Mouse (Mus musculus) cerebellum, adult 2 months (tissue): ENCODE measurements at regions not wholly inside any gene's neighbourhood (a gene's known extent, or its start where the extent isn't known, plus 50 kb on each side); places are given as distances from the start of the nearest gene placed in this dataset.
A peak's percentile ranks its signal among the peaks of the same experiment; 100 is the strongest.

Source experiments
- DNase-seq, 2 experiments: peaks; one replicate each; pipeline ENCODE4 v3.0.0; 2021
- H3K27ac ChIP-seq: fragments of 200-500 bp; 2 replicates; pipeline ENCODE4 v1.5.1; 2012; ENCODE audit warnings: low read length, control low read depth, inconsistent platforms; ENCODE audit not compliant: insufficient read depth
- H3K27me3 ChIP-seq: fragments of 200-500 bp; 2 replicates; pipeline ENCODE4 v1.6.1; 2012; ENCODE audit warnings: inconsistent platforms, mild to moderate bottlenecking, low read length, moderate library complexity; ENCODE audit not compliant: control insufficient read depth, insufficient read depth
- H3K4me1 ChIP-seq: fragments of 200-500 bp; 2 replicates; pipeline ENCODE4 v1.6.1; 2011; ENCODE audit warnings: low read length; ENCODE audit not compliant: control insufficient read depth, insufficient read depth
- H3K4me3 ChIP-seq: fragments of 200-500 bp; replicated peaks from 2 replicates; pipeline ENCODE3; 2011; ENCODE audit warnings: mild to moderate bottlenecking, low read depth, low read length, control low read depth; ENCODE audit not compliant: insufficient read depth
- CTCF ChIP-seq: fragments of 200-500 bp; IDR thresholded peaks from 2 replicates; pipeline ENCODE4 v1.5.1; 2011; ENCODE audit warnings: low read depth, mild to moderate bottlenecking, control low read depth, low read length, moderate library complexity, borderline replicate concordance; ENCODE audit not compliant: insufficient read depth
- POLR2A ChIP-seq: fragments of 200-500 bp; IDR thresholded peaks from 2 replicates; pipeline ENCODE4 v1.6.1; 2011; ENCODE audit warnings: low read length, control low read depth, borderline replicate concordance; ENCODE audit not compliant: insufficient read depth
- WGBS: fragments of 180-500 bp; shearing (Covaris S2); methylation state at CpG from one replicate; pipeline ENCODE4 v1.1.7; 2018; 5-methylcytosine and 5-hydroxymethylcytosine counted together

DNA sequence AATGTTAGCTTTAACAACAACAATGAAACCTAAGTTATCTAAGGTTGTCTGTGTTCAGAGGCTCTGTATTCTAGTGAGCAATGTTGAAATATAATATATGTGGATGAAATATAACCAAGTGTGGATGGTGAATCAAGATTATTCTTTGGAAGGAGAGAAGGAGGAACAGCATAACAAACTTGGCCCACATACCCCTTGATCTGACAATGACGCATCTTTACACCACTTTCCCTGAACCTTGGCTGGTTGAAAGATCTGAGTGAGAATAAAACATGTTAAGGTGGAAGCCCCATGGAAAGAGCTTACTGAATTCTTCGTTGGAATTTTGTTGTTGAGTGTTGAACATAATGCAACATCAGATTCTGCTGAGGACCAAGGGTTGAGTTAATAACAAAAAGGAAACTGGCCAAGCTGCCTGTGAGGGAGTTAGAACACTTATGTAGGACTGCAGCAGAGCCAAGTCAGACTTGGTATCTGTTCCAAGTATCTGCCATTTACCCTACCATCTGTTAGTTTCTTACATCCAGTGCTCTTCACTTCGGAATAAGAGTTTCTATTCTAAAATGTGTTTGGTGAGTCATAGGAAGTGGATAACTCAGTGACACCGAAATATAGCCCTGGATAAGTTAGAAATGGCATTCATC is 268.8 kb downstream of the Gria2 start:
- peak; percentile 15 to 59 for DNase-seq
- Histone ChIP-seq H3K4me3 (no peak overlapping the region), H3K27ac (no peak overlapping the region), H3K27me3 (no peaks in the 10 kb centered on the region), H3K4me1 (0 out of 2 replicates have a peak, but pooled peaks cover 2% of the 10 kb centered on the region)
- TF ChIP-seq CTCF (no peak), POLR2A (no peak)
- 11% methylated on average over 4 of the region's 4 CpGs for WGBS

- no peaks in the 10 kb centered on the region for H3K4me1 ChIP-seq
- no peak for DNase-seq
- no peaks in the 10 kb centered on the region for H3K27me3 ChIP-seq
- WGBS: 45% methylated on average over 1 of the region's 1 CpGs
- TF ChIP-seq POLR2A (no peak), CTCF (no peak)
- no peak overlapping the region for H3K27ac ChIP-seq
- H3K4me3 ChIP-seq: no peak overlapping the region
These were observed 288.6 kb downstream of the Gria2 start for GRCm38 (mm10) chr3:80514026-80514425.

- Histone ChIP-seq H3K27ac (no peak overlapping the region), H3K4me3 (no peak overlapping the region), H3K4me1 (no peaks in the 10 kb centered on the region), H3K27me3 (no peaks in the 10 kb centered on the region)
- WGBS: 88% methylated on average over 1 of the region's 1 CpGs
- TF ChIP-seq CTCF (no peak), POLR2A (no peak)
- DNase-seq: no peak
These were observed 293.4 kb downstream of the Gria2 start for GRCm38 (mm10) chr3:80509185-80509584.

GRCm38 (mm10) chr3:80506701-80507100 is 295.9 kb downstream of the Gria2 start:
- Histone ChIP-seq H3K4me3 (no peak overlapping the region), H3K4me1 (no peaks in the 10 kb centered on the region), H3K27me3 (no peaks in the 10 kb centered on the region), H3K27ac (no peak overlapping the region)
- TF ChIP-seq POLR2A (no peak), CTCF (no peak)
- DNase-seq: no peak
- 15% methylated on average over 1 of the region's 1 CpGs for WGBS

- H3K4me1 ChIP-seq: no peaks in the 10 kb centered on the region
- no peak overlapping the region for H3K27ac ChIP-seq
- WGBS: 29% methylated on average over 1 of the region's 1 CpGs
- H3K27me3 ChIP-seq: no peaks in the 10 kb centered on the region
- no peak overlapping the region for H3K4me3 ChIP-seq
- no peak for TF ChIP-seq POLR2A
- TF ChIP-seq CTCF: no peak
- DNase-seq: peak in 1 of 2 experiments; percentile 43
These were observed 301.5 kb downstream of the Gria2 start for GRCm38 (mm10) chr3:80501117-80501516.

GRCm38 (mm10) chr3:80496556-80496955 is 306.1 kb downstream of the Gria2 start:
- no peak for TF ChIP-seq CTCF
- TF ChIP-seq POLR2A: no peak
- Histone ChIP-seq H3K4me1 (no peaks in the 10 kb centered on the region), H3K27ac (no peak overlapping the region), H3K4me3 (no peak overlapping the region), H3K27me3 (no peaks in the 10 kb centered on the region)
- no peak for DNase-seq
- 88% methylated on average over 2 of the region's 2 CpGs for WGBS

GRCm38 (mm10) chr3:80484168-80484833 is 318.3 kb downstream of the Gria2 start:
- H3K27me3 ChIP-seq: no peaks in the 10 kb centered on the region
- H3K27ac ChIP-seq: no peak overlapping the region
- WGBS: 27% methylated on average over 3 of the region's 3 CpGs
- TF ChIP-seq POLR2A (no peak), CTCF (no peak)
- no peak overlapping the region for H3K4me3 ChIP-seq
- no peaks in the 10 kb centered on the region for H3K4me1 ChIP-seq
- DNase-seq: no peak

- Histone ChIP-seq H3K27me3 (no peaks in the 10 kb centered on the region), H3K4me3 (no peak overlapping the region), H3K4me1 (no peaks in the 10 kb centered on the region), H3K27ac (no peak overlapping the region)
- no peak for DNase-seq
- TF ChIP-seq POLR2A: no peak
- TF ChIP-seq CTCF: no peak
These were observed 324.0 kb downstream of the Gria2 start for GRCm38 (mm10) chr3:80478676-80479075.
